Mouse (Mus musculus) Patski (cell line): ENCODE measurements at regions not wholly inside any gene's neighbourhood (a gene's known extent, or its start where the extent isn't known, plus 50 kb on each side); places are given as distances from the start of the nearest gene placed in this dataset.

Experiments used
- ATAC-seq: fragments of 100-300 bp; one replicate; pipeline ENCODE4 v1.8.0; 2021
- CTCF ChIA-PET: fragments of 350-600 bp; sonication (Branson Sonifier 250); formaldehyde crosslinking; loops from one replicate; lab custom pipeline; 2022; ENCODE audit warnings: inconsistent platforms; lab: Charles Lee
- POLR2A ChIA-PET: fragments of 350-600 bp; sonication (Branson Sonifier 250); formaldehyde crosslinking; loops from one replicate; lab custom pipeline; 2022; ENCODE audit warnings: antibody characterized with exemption, inconsistent platforms; lab: Charles Lee
- DNase-seq: peaks from one replicate; pipeline ENCODE4 v3.0.0-alpha.2; 2011; ENCODE audit warnings: low read depth, low spot score
- H3K27me3 ChIP-seq: fragments of 371-371 bp; one replicate; pipeline ENCODE4 v1.5.1; 2021
- CTCF ChIP-seq: fragments of 100-300 bp; IDR thresholded peaks from one replicate; pipeline ENCODE4 v1.5.1; 2021
- in situ Hi-C: fragments of 300-500 bp; cut with MboI; formaldehyde crosslinking; loops from 3 replicates; pipeline ENCODE4 v1.11.1; 2018; ENCODE audit warnings: low pct_unique_long_range_greater_than_20kb, mixed read lengths

- POLR2A ChIA-PET, result no interaction called here
- ATAC-seq, result no peak
- TF ChIP-seq CTCF, result no peak
- DNase-seq, result no peak
- no peaks in the 10 kb centered on the region for H3K27me3 ChIP-seq
- in situ Hi-C loops, result no loop called here
- CTCF ChIA-PET, result no interaction called here
These were observed 191.7 kb upstream of the Jag1 start for GRCm38 (mm10) chr2:137308116-137308515.

GRCm38 (mm10) chr2:137301474-137302267, 185.2 kb upstream of the Jag1 start:
- ATAC-seq, result no peak
- ChIA-PET POLR2A (no interaction called here), CTCF (interaction anchor here (1.4 to 2.2 kb wide), 2 partner anchors 11 to 12 kb away, joined by 4 to 6 read pairs; no protein-coding TSS in a partner anchor)
- in situ Hi-C loops, result no loop called here
- no peaks in the 10 kb centered on the region for H3K27me3 ChIP-seq
- TF ChIP-seq CTCF, result no peak
- no peak for DNase-seq

GRCm38 (mm10) chr2:137289231-137289630, 172.8 kb upstream of the Jag1 start:
- ChIA-PET POLR2A (no interaction called here), CTCF (interaction anchor here (1.3 to 1.6 kb wide), 2 partner anchors 10 to 12 kb away, joined by 3 to 6 read pairs; no protein-coding TSS in a partner anchor)
- no peak for TF ChIP-seq CTCF
- no peaks in the 10 kb centered on the region for H3K27me3 ChIP-seq
- DNase-seq (no peak), ATAC-seq (no peak)
- in situ Hi-C loops, result no loop called here

GRCm38 (mm10) chr2:137271575-137272180, 155.2 kb upstream of the Jag1 start:
- ATAC-seq (no peak), DNase-seq (no peak)
- no peak for TF ChIP-seq CTCF
- in situ Hi-C loops, result no loop called here
- H3K27me3 ChIP-seq, result no peaks in the 10 kb centered on the region
- POLR2A ChIA-PET, result interaction anchor here (0.8 kb wide), 1 partner anchor 9 kb away, joined by 3 read pairs; no protein-coding TSS in a partner anchor
- CTCF ChIA-PET, result interaction anchor here (1.6 kb wide), 1 partner anchor 17 kb away, joined by 4 read pairs; no protein-coding TSS in a partner anchor

DNA sequence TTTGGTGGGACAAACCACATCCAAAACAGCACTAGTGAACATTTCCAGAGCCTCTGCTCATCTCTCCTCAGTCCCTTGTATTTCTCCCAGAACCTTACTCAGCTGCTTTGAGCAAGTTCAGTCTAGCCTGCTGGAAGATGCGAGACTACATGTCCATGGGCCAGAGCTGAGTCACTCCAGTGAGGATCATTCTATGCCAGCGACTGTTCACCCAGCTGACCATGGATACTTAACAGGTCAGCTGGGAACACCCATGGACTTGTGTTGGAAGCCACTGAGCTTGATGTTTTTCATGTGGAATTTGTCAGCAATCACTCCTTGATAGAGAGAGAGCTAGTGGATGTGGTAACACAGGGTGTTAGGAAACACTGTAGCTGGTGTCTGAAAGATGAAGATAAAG, 146.5 kb upstream of the Jag1 start:
- in situ Hi-C loops, result no loop called here
- POLR2A ChIA-PET, result interaction anchor here (0.8 kb wide), 1 partner anchor 8 kb away, joined by 3 read pairs; no protein-coding TSS in a partner anchor
- TF ChIP-seq CTCF, result no peak
- H3K27me3 ChIP-seq, result no peaks in the 10 kb centered on the region
- ATAC-seq, result no peak
- DNase-seq, result no peak
- CTCF ChIA-PET, result interaction anchor here (1.1 to 1.3 kb wide), 3 partner anchors 8 to 49 kb away, joined by 3 to 5 read pairs (median 4); no protein-coding TSS in a partner anchor

DNA sequence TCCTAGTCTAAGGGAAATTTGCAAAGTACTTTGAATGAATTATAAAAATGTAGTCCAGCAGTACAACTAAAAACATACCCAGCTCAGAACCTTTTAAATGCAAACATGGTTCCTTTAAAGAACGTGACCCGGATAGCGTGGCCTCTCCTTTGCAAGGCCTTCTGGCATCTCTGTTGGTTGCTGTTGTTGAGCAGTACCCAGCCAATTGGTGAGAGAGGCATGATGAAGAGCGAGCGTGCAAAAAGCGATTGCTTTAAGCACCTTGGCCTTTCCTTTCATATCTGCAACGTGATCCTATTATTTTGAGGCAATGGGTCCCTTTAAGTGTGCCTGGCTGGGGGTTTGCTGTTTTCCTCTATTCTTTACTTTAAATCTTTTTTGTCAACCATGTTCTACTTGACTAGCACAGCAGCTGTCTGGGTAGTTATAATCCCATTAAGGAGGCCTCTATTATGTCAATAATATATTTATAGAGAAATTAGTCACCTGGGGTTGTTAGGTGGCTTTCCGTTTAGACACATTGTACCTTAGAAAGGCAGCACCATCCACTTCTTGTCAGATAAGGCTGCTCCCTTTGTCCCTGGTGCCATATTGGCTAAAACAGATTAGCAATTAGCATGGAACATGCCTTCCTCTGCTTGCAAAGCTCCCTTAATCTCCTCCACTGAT, 141.5 kb upstream of the Jag1 start:
- DNase-seq (no peak), ATAC-seq (no peak)
- in situ Hi-C loops, result no loop called here
- H3K27me3 ChIP-seq, result no peaks in the 10 kb centered on the region
- CTCF ChIA-PET, result no interaction called here
- TF ChIP-seq CTCF, result no peak
- POLR2A ChIA-PET, result no interaction called here

GRCm38 (mm10) chr2:137247931-137248330, 131.5 kb upstream of the Jag1 start:
- CTCF ChIA-PET, result interaction anchor here (1.3 kb wide), 1 partner anchor 15 kb away, joined by 4 read pairs; no protein-coding TSS in a partner anchor
- in situ Hi-C loops, result no loop called here
- TF ChIP-seq CTCF, result no peak
- no peaks in the 10 kb centered on the region for H3K27me3 ChIP-seq
- no peak for DNase-seq
- ATAC-seq, result no peak
- POLR2A ChIA-PET, result no interaction called here

- CTCF ChIA-PET, result no interaction called here
- in situ Hi-C loops, result no loop called here
- no peak for TF ChIP-seq CTCF
These were observed 127.9 kb upstream of the Jag1 start for GRCm38 (mm10) chr2:137244370-137244769.

DNA sequence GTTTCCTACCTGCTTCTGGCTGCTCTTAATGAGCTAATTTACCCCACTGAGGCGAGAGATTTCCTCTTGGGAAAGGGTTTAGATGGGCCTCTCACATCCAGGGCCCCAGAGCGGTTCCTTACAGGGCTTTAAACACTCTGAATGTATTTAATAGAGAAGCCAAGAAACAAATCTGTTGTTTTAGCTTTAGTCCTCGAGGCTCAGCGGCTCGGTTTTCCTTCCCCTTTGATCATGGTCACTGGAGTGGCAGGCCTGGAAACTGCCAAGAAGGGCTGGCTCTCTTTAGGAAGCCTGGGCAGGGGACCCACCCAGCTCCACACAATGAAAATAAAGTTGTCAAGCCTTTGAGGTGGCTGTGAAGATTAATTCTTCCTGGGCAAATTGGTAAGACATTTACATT, 127.5 kb upstream of the Jag1 start:
- no peak for TF ChIP-seq CTCF
- ATAC-seq, result no peak
- in situ Hi-C loops, result no loop called here
- no peak for DNase-seq
- H3K27me3 ChIP-seq, result no peaks in the 10 kb centered on the region
- CTCF ChIA-PET, result no interaction called here
- POLR2A ChIA-PET, result interaction anchor here (0.7 kb wide), 1 partner anchor 43 kb away, joined by 3 read pairs; no protein-coding TSS in a partner anchor

More at GRCm38 (mm10) chr2:137244370-137244769, 127.9 kb upstream of the Jag1 start:
- no peaks in the 10 kb centered on the region for H3K27me3 ChIP-seq
- POLR2A ChIA-PET, result interaction anchor here (0.7 kb wide), 1 partner anchor 43 kb away, joined by 3 read pairs; no protein-coding TSS in a partner anchor
- DNase-seq, result no peak
- ATAC-seq, result no peak

- CTCF ChIA-PET, result no interaction called here
- no peaks in the 10 kb centered on the region for H3K27me3 ChIP-seq
- no peak for TF ChIP-seq CTCF
- no peak for ATAC-seq
- in situ Hi-C loops, result no loop called here
- no peak for DNase-seq
- POLR2A ChIA-PET, result interaction anchor here (0.5 kb wide), 1 partner anchor 10 kb away, joined by 4 read pairs; no protein-coding TSS in a partner anchor
These were observed 120.5 kb upstream of the Jag1 start for GRCm38 (mm10) chr2:137236961-137237360.
